Mouse (Mus musculus) embryonic facial prominence, embryonic 11.5 days (tissue): ENCODE data around the gene Cct8. TPM values are rescaled to one million over a fixed set of nuclear protein-coding genes. Genes with fewer than 3 reads are reported as not detected.

Source experiments
- ATAC-seq: fragments of 200-750 bp; cut with Nextera tagmentation; replicated peaks from 2 replicates; pipeline ENCODE4 v1.8.0; 2017; ENCODE audit warnings: low read depth; ENCODE audit not compliant: insufficient number of reproducible peaks, low FRiP score, low TSS enrichment
- DNase-seq: peaks from one replicate; pipeline ENCODE4 v3.0.0-alpha.2; 2015; ENCODE audit warnings: low spot score
- H3K27ac ChIP-seq: fragments of 300-500 bp; sonication (generic); replicated peaks from 2 replicates; pipeline ENCODE4 v1.5.1; 2014; ENCODE audit warnings: mild to moderate bottlenecking, low read depth, low read length, control low read depth
- H3K27me3 ChIP-seq: fragments of 300-500 bp; sonication (generic); 2 replicates; pipeline ENCODE4 v1.6.1; 2014; ENCODE audit warnings: mild to moderate bottlenecking, low read length, moderate library complexity, mixed read lengths; ENCODE audit not compliant: control insufficient read depth, insufficient read depth
- H3K36me3 ChIP-seq: fragments of 300-500 bp; sonication (generic); replicated peaks from 2 replicates; pipeline ENCODE4 v1.6.1; 2014; ENCODE audit warnings: low read depth, mild to moderate bottlenecking, low read length, moderate library complexity, mixed read lengths; ENCODE audit not compliant: control insufficient read depth, insufficient read depth
- H3K4me1 ChIP-seq: fragments of 300-500 bp; sonication (generic); 2 replicates; pipeline ENCODE4 v1.6.1; 2014; ENCODE audit warnings: low read length, mixed read lengths; ENCODE audit not compliant: control insufficient read depth, insufficient read depth
- H3K4me2 ChIP-seq: fragments of 300-500 bp; sonication (generic); 2 replicates; pipeline ENCODE4 v1.6.1; 2014; ENCODE audit warnings: low read depth, mild to moderate bottlenecking, control low read depth, low read length, moderate library complexity
- H3K4me3 ChIP-seq: fragments of 300-500 bp; sonication (generic); 2 replicates; pipeline ENCODE4 v1.5.1; 2014; ENCODE audit warnings: low read depth, low read length, control low read depth
- H3K9ac ChIP-seq: fragments of 300-500 bp; sonication (generic); replicated peaks from 2 replicates; pipeline ENCODE4 v1.6.1; 2014; ENCODE audit warnings: mild to moderate bottlenecking, control low read depth, low read length
- H3K9me3 ChIP-seq: fragments of 300-500 bp; sonication (generic); replicated peaks from 2 replicates; pipeline ENCODE4 v1.6.1; 2016; ENCODE audit warnings: mild to moderate bottlenecking, low read length, inconsistent platforms, mixed read lengths; ENCODE audit not compliant: control insufficient read depth
- WGBS: fragments of 180-500 bp; shearing (Covaris S2); extraction: QIAGEN DNeasy Blood & Tissue Kit; methylation state at CpG from one replicate; pipeline ENCODE4 v1.1.7; 2014; 5-methylcytosine and 5-hydroxymethylcytosine counted together
- polyA plus RNA-seq: library from polyadenylated mRNA; unstranded; fragments of >200 nt; fragmentation: Nextera tagmentation; extraction: Ambion mirVana; gene quantifications from 2 replicates; pipeline ENCODE4 v1.2.1, GENCODE M21; 2014

Cct8 gene
- polyA plus RNA-seq, 1 experiment from 2014 or later, result 756 TPM

- H3K4me1 ChIP-seq, result no peaks in the 10 kb centered on the region
- DNase-seq, result no peak
- no peak overlapping the region for H3K4me2 ChIP-seq
- H3K27me3 ChIP-seq, result no peaks in the 10 kb centered on the region
- no peak for ATAC-seq
- no peaks in the 10 kb centered on the region for H3K9me3 ChIP-seq
- WGBS, result 93% methylated on average over 4 of the region's 4 CpGs
- H3K36me3 ChIP-seq, result peaks cover 2% of the 10 kb centered on the region; the same call in 1 of the 2 replicates
- no peak overlapping the region for H3K4me3 ChIP-seq
- no peak overlapping the region for H3K27ac ChIP-seq
- no peak overlapping the region for H3K9ac ChIP-seq
Measured at GRCm38 (mm10) chr16:87470579-87470978, 25.1 kb downstream of the Cct8 start.

GRCm38 (mm10) chr16:87458752-87459151 is 36.9 kb downstream of the Cct8 start:
- H3K4me1 ChIP-seq, result no peaks in the 10 kb centered on the region; the same call in 1 of the 2 replicates
- H3K36me3 ChIP-seq, result peaks cover 5% of the 10 kb centered on the region

GRCm38 (mm10) chr16:87455180-87455611 is 40.5 kb downstream of the Cct8 start:
- no peaks in the 10 kb centered on the region; the same call in 1 of the 2 replicates for H3K4me1 ChIP-seq
- no peaks in the 10 kb centered on the region for H3K27me3 ChIP-seq
- H3K9me3 ChIP-seq, result no peaks in the 10 kb centered on the region
- under 1% methylated on average over 37 of the region's 38 CpGs for WGBS
- ATAC-seq, result no peak; the same call in 1 of the 2 replicates
- DNase-seq, result peak; percentile 17
- peak overlapping the region; percentile 88 for H3K4me2 ChIP-seq
- 0 out of 2 replicates have a peak overlapping the region, but pooled peaks have one; percentile 47 for H3K27ac ChIP-seq
- H3K4me3 ChIP-seq, result peak overlapping the region; percentile 90
- H3K9ac ChIP-seq, result peak overlapping the region; percentile 81
- no peaks in the 10 kb centered on the region; the same call in 1 of the 2 replicates for H3K36me3 ChIP-seq

More at GRCm38 (mm10) chr16:87458752-87459151, 36.9 kb downstream of the Cct8 start:
- H3K27ac ChIP-seq, result no peak overlapping the region
- H3K27me3 ChIP-seq, result no peaks in the 10 kb centered on the region
- no peaks in the 10 kb centered on the region for H3K9me3 ChIP-seq
- WGBS, result 96% methylated on average over 3 of the region's 3 CpGs
- no peak overlapping the region for H3K9ac ChIP-seq
- no peak for ATAC-seq
- no peak for DNase-seq
- no peak overlapping the region for H3K4me3 ChIP-seq
- H3K4me2 ChIP-seq, result no peak overlapping the region

GRCm38 (mm10) chr16:87454419-87455179 is 41.1 kb downstream of the Cct8 start, which contains the start of gene Usp16:
Gene Usp16 (plus strand): TSS chr16:87454703.
- H3K27ac ChIP-seq, result 0 out of 2 replicates have a peak within 1 kb of the TSS, but pooled peaks have one; percentile 47
- no peaks in the 10 kb centered on the region for H3K9me3 ChIP-seq
- peak within 1 kb of the TSS; percentile 88 for H3K4me2 ChIP-seq
- peak within 1 kb of the TSS; percentile 81 for H3K9ac ChIP-seq
- peak; percentile 96 for ATAC-seq
- H3K27me3 ChIP-seq, result no peaks in the 10 kb centered on the region
- WGBS, result 9% methylated on average over 45 of the region's 45 CpGs
- no peaks in the 10 kb centered on the region; the same call in 1 of the 2 replicates for H3K4me1 ChIP-seq
- peak; percentile 94 for DNase-seq
- no peaks in the 10 kb centered on the region; the same call in 1 of the 2 replicates for H3K36me3 ChIP-seq
- H3K4me3 ChIP-seq, result peak within 1 kb of the TSS; percentile 90

GRCm38 (mm10) chr16:87453226-87453625 is 42.4 kb downstream of the Cct8 start:
- H3K9me3 ChIP-seq, result no peaks in the 10 kb centered on the region
- no peaks in the 10 kb centered on the region for H3K27me3 ChIP-seq
- no peak overlapping the region for H3K27ac ChIP-seq
- no peaks in the 10 kb centered on the region; the same call in 1 of the 2 replicates for H3K4me1 ChIP-seq
- ATAC-seq, result no peak
- H3K4me3 ChIP-seq, result no peak overlapping the region
- no peaks in the 10 kb centered on the region for H3K36me3 ChIP-seq
- whole genome bisulfite sequencing, result 75% methylated on average over 2 of the region's 2 CpGs
- no peak for DNase-seq
- H3K9ac ChIP-seq, result no peak overlapping the region
- no peak overlapping the region for H3K4me2 ChIP-seq

GRCm38 (mm10) chr16:87445528-87445927 is 50.1 kb downstream of the Cct8 start:
- H3K4me3 ChIP-seq, result no peak overlapping the region
- no peak for DNase-seq
- H3K4me1 ChIP-seq, result no peaks in the 10 kb centered on the region
- no peaks in the 10 kb centered on the region for H3K27me3 ChIP-seq
- WGBS, result 93% methylated on average over 3 of the region's 3 CpGs
- no peak overlapping the region for H3K4me2 ChIP-seq
- H3K9ac ChIP-seq, result no peak overlapping the region
- no peak for ATAC-seq
- H3K36me3 ChIP-seq, result no peaks in the 10 kb centered on the region
- no peak overlapping the region for H3K27ac ChIP-seq
- H3K9me3 ChIP-seq, result no peaks in the 10 kb centered on the region

GRCm38 (mm10) chr16:87445110-87445509 is 50.6 kb downstream of the Cct8 start:
- no peaks in the 10 kb centered on the region for H3K9me3 ChIP-seq
- ATAC-seq (no peak), DNase-seq (no peak)
- no peaks in the 10 kb centered on the region for H3K36me3 ChIP-seq
- H3K4me1 ChIP-seq, result no peaks in the 10 kb centered on the region
- no peaks in the 10 kb centered on the region for H3K27me3 ChIP-seq
- no peak overlapping the region for H3K27ac ChIP-seq
- no peak overlapping the region for H3K9ac ChIP-seq
- no peak overlapping the region for H3K4me3 ChIP-seq
- H3K4me2 ChIP-seq, result no peak overlapping the region

- no peaks in the 10 kb centered on the region for H3K36me3 ChIP-seq
- no peak overlapping the region for H3K9ac ChIP-seq
- H3K4me2 ChIP-seq, result no peak overlapping the region
- WGBS, result 76% methylated on average over 1 of the region's 1 CpGs
- ATAC-seq (no peak), DNase-seq (no peak)
- H3K27me3 ChIP-seq, result no peaks in the 10 kb centered on the region
- H3K9me3 ChIP-seq, result no peaks in the 10 kb centered on the region
- no peak overlapping the region for H3K27ac ChIP-seq
- H3K4me3 ChIP-seq, result no peak overlapping the region
- no peaks in the 10 kb centered on the region for H3K4me1 ChIP-seq
Measured at GRCm38 (mm10) chr16:87444071-87444470, 51.6 kb downstream of the Cct8 start.
